Mouse (Mus musculus) cerebellum, adult 2 months (tissue): ENCODE results near the gene Clasp2. TPM values are rescaled to one million over a fixed set of nuclear protein-coding genes. Genes with fewer than 3 reads are reported as not detected.

Experiments
- DNase-seq, 2 experiments: peaks; one replicate each; pipeline ENCODE4 v3.0.0; 2021
- H3K27ac ChIP-seq: fragments of 200-500 bp; 2 replicates; pipeline ENCODE4 v1.5.1; 2012; ENCODE audit warnings: low read length, control low read depth, inconsistent platforms; ENCODE audit not compliant: insufficient read depth
- H3K27me3 ChIP-seq: fragments of 200-500 bp; 2 replicates; pipeline ENCODE4 v1.6.1; 2012; ENCODE audit warnings: inconsistent platforms, mild to moderate bottlenecking, low read length, moderate library complexity; ENCODE audit not compliant: control insufficient read depth, insufficient read depth
- H3K4me1 ChIP-seq: fragments of 200-500 bp; 2 replicates; pipeline ENCODE4 v1.6.1; 2011; ENCODE audit warnings: low read length; ENCODE audit not compliant: control insufficient read depth, insufficient read depth
- H3K4me3 ChIP-seq: fragments of 200-500 bp; replicated peaks from 2 replicates; pipeline ENCODE3; 2011; ENCODE audit warnings: mild to moderate bottlenecking, low read depth, low read length, control low read depth; ENCODE audit not compliant: insufficient read depth
- CTCF ChIP-seq: fragments of 200-500 bp; IDR thresholded peaks from 2 replicates; pipeline ENCODE4 v1.5.1; 2011; ENCODE audit warnings: low read depth, mild to moderate bottlenecking, control low read depth, low read length, moderate library complexity, borderline replicate concordance; ENCODE audit not compliant: insufficient read depth
- POLR2A ChIP-seq: fragments of 200-500 bp; IDR thresholded peaks from 2 replicates; pipeline ENCODE4 v1.6.1; 2011; ENCODE audit warnings: low read length, control low read depth, borderline replicate concordance; ENCODE audit not compliant: insufficient read depth
- WGBS: fragments of 180-500 bp; shearing (Covaris S2); methylation state at CpG from one replicate; pipeline ENCODE4 v1.1.7; 2018; 5-methylcytosine and 5-hydroxymethylcytosine counted together
- polyA plus RNA-seq: library from polyadenylated mRNA; depleted of rRNA; stranded (reverse); fragments of >200 nt; gene quantifications from 2 replicates; pipeline ENCODE4 v1.2.3, GENCODE M21; 2012; rRNA removed

The Clasp2 gene
- 145 and 149 TPM in 2 replicates for polyA plus RNA-seq

GRCm38 (mm10) chr9:113741108-113741636 is at the start of gene Clasp2:
Clasp2 (plus strand) TSS chr9:113741473.
- Histone ChIP-seq H3K4me1 (peaks cover 2% of the 10 kb centered on the region; the same call in 1 of the 2 replicates), H3K27me3 (no peaks in the 10 kb centered on the region), H3K4me3 (peak within 1 kb of the TSS; percentile 71), H3K27ac (peak within 1 kb of the TSS; percentile 43)
- DNase-seq, result peak; percentile 71 to 74
- 1% methylated on average over 63 of the region's 63 CpGs for WGBS
- TF ChIP-seq POLR2A (0 out of 2 replicates have a peak, but pooled peaks have one; percentile 11), CTCF (no peak)

GRCm38 (mm10) chr9:113701441-113702160 is 39.7 kb upstream of the Clasp2 start:
- Histone ChIP-seq H3K4me1 (peaks cover 2% of the 10 kb centered on the region; the same call in 1 of the 2 replicates), H3K4me3 (no peak overlapping the region), H3K27ac (no peak overlapping the region), H3K27me3 (no peaks in the 10 kb centered on the region)
- WGBS, result 84% methylated on average over 5 of the region's 5 CpGs
- no peak for DNase-seq
- TF ChIP-seq CTCF (no peak), POLR2A (no peak)

GRCm38 (mm10) chr9:113706108-113706507 is 35.2 kb upstream of the Clasp2 start:
- 40% methylated on average over 2 of the region's 2 CpGs for WGBS
- Histone ChIP-seq H3K27me3 (no peaks in the 10 kb centered on the region), H3K4me1 (peaks cover 2% of the 10 kb centered on the region; the same call in 1 of the 2 replicates), H3K4me3 (peak overlapping the region; percentile 97), H3K27ac (no peak overlapping the region)
- no peak for DNase-seq
- no peak for TF ChIP-seq CTCF
- no peak for TF ChIP-seq POLR2A

GRCm38 (mm10) chr9:113706841-113707240 is 34.4 kb upstream of the Clasp2 start:
- Histone ChIP-seq H3K4me1 (peaks cover 2% of the 10 kb centered on the region; the same call in 1 of the 2 replicates), H3K27ac (no peak overlapping the region), H3K4me3 (peak overlapping the region; percentile 97), H3K27me3 (no peaks in the 10 kb centered on the region)
- WGBS, result 13% methylated on average over 9 of the region's 9 CpGs
- peak in 1 of 2 experiments; percentile 13 for DNase-seq
- TF ChIP-seq POLR2A, result no peak
- no peak for TF ChIP-seq CTCF

GRCm38 (mm10) chr9:113707481-113708360 is 33.6 kb upstream of the Clasp2 start, which contains the start of gene Pdcd6ip:
Pdcd6ip (minus strand) TSS chr9:113708259.
- DNase-seq, result peak; percentile 94 to 95
- WGBS, result under 1% methylated on average over 77 of the region's 77 CpGs
- Histone ChIP-seq H3K4me1 (peaks cover 2% of the 10 kb centered on the region; the same call in 1 of the 2 replicates), H3K27me3 (no peaks in the 10 kb centered on the region), H3K27ac (peak within 1 kb of the TSS; percentile 81), H3K4me3 (peak within 1 kb of the TSS; percentile 97)
- no peak for TF ChIP-seq CTCF
- peak; percentile 82 for TF ChIP-seq POLR2A

GRCm38 (mm10) chr9:113708361-113709280 is 32.7 kb upstream of the Clasp2 start:
- Histone ChIP-seq H3K27ac (peak overlapping the region; percentile 40), H3K27me3 (no peaks in the 10 kb centered on the region), H3K4me3 (peak overlapping the region; percentile 97), H3K4me1 (peaks cover 2% of the 10 kb centered on the region; the same call in 1 of the 2 replicates)
- WGBS, result 49% methylated on average over 19 of the region's 19 CpGs
- TF ChIP-seq CTCF, result no peak
- no peak for TF ChIP-seq POLR2A
- no peak for DNase-seq
